Mouse (Mus musculus) midbrain, embryonic 14.5 days (tissue): ENCODE measurements at regions not wholly inside any gene's neighbourhood (a gene's known extent, or its start where the extent isn't known, plus 50 kb on each side); places are given as distances from the start of the nearest gene placed in this dataset.

Source experiments
- ATAC-seq: fragments of 200-750 bp; cut with Nextera tagmentation; 2 replicates; pipeline ENCODE4 v1.8.0; 2017; ENCODE audit warnings: moderate number of reproducible peaks, moderate library complexity; ENCODE audit not compliant: low FRiP score, low TSS enrichment
- DNase-seq: peaks from one replicate; pipeline ENCODE4 v3.0.0-alpha.2; 2015
- H3K27ac ChIP-seq: fragments of 300-500 bp; sonication (generic); replicated peaks from 2 replicates; pipeline ENCODE4 v1.5.1; 2014; ENCODE audit warnings: mild to moderate bottlenecking, low read depth, low read length, moderate library complexity
- H3K27me3 ChIP-seq: fragments of 300-500 bp; sonication (generic); 2 replicates; pipeline ENCODE4 v1.6.1; 2014; ENCODE audit warnings: low read length, control low read depth, mixed read lengths; ENCODE audit not compliant: control insufficient read depth, insufficient read depth
- H3K36me3 ChIP-seq: fragments of 300-500 bp; sonication (generic); 2 replicates; pipeline ENCODE4 v1.6.1; 2014; ENCODE audit warnings: low read length, control low read depth; ENCODE audit not compliant: control insufficient read depth, insufficient read depth
- H3K4me1 ChIP-seq: fragments of 300-500 bp; sonication (generic); 2 replicates; pipeline ENCODE4 v1.6.1; 2014; ENCODE audit warnings: mild to moderate bottlenecking, antibody characterized with exemption, low read length, control low read depth; ENCODE audit not compliant: control insufficient read depth, insufficient read depth
- H3K4me2 ChIP-seq: fragments of 300-500 bp; sonication (generic); 2 replicates; pipeline ENCODE4 v1.6.1; 2014; ENCODE audit warnings: mild to moderate bottlenecking, low read length, moderate library complexity
- H3K4me3 ChIP-seq: fragments of 300-500 bp; sonication (generic); replicated peaks from 2 replicates; pipeline ENCODE4 v1.5.1; 2014; ENCODE audit warnings: low read depth, low read length
- H3K9ac ChIP-seq: fragments of 300-500 bp; sonication (generic); replicated peaks from 2 replicates; pipeline ENCODE4 v1.6.1; 2014; ENCODE audit warnings: mild to moderate bottlenecking, low read length, moderate library complexity
- H3K9me3 ChIP-seq: fragments of 300-500 bp; sonication (generic); 2 replicates; pipeline ENCODE4 v1.6.1; 2016; ENCODE audit warnings: low read length, control low read depth, mixed read lengths; ENCODE audit not compliant: control insufficient read depth
- WGBS: fragments of 180-500 bp; shearing (Covaris S2); extraction: QIAGEN DNeasy Blood & Tissue Kit; methylation state at CpG from one replicate; pipeline ENCODE4 v1.1.7; 2014; 5-methylcytosine and 5-hydroxymethylcytosine counted together

DNA sequence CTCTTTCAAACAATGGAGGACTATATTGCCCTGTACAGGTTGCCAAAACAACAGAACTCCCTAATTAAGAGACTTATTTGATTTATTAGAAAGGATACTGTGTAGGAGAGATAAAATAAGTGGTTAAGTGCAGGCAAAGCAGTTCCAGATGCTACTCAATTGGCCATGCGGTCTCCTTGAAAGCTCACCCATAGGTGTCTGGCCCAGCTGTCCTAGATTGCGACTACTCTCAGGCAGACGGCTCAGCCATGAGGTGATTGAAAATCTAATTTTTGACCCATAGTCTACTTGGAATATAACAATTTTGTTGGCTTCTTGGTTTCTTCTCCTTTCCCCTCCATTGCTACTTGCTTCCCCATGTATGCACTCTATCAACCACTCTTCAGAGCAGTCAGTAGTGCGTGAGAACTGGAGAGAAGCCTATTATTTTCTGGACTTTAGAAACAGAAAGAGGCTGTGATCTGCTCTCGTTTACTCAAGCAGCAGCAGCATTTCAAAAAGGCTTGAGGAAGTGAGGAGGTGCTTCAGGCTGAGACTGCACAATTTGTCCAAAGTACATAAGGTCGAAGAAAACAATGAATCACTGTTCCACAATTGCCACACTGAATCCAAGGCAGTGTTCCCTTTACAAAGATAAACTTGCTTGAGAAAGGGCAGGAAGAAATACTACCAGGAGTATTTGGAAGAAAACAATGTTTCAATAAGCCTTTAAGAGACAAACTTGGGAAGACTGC lies 339.4 kb downstream of the Epha7 start:
- Histone ChIP-seq H3K36me3 (no peaks in the 10 kb centered on the region), H3K27ac (no peak overlapping the region)
- no peak for ATAC-seq

DNA sequence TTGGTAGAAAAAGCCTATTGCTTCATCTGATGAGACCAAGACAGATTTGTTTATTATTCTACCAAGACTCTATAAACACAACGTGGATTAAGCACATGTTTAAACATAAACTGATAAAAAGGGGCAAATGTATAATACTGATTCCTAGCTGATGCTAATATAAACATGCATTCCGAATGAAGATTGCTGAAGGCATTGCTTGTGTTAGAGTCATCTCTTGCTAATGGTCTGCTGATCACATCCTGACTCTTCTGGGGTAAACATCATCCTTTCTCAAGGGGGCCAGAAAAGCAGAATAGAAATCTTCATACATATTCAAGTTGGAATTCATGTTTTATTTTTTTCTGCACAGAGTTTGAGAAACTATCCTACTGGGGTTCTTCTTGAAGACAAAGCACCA lies 369.6 kb downstream of the Epha7 start:
- Histone ChIP-seq H3K4me1 (no peaks in the 10 kb centered on the region), H3K4me2 (no peak overlapping the region), H3K4me3 (no peak overlapping the region), H3K27ac (no peak overlapping the region), H3K9me3 (no peaks in the 10 kb centered on the region), H3K36me3 (no peaks in the 10 kb centered on the region), H3K27me3 (no peaks in the 10 kb centered on the region), H3K9ac (no peak overlapping the region)
- DNase-seq: no peak
- WGBS: 73% methylated on average over 2 of the region's 2 CpGs
- no peak for ATAC-seq

More for the DNA sequence above, 339.4 kb downstream of the Epha7 start:
- no peaks in the 10 kb centered on the region for H3K4me1 ChIP-seq
- no peaks in the 10 kb centered on the region for H3K9me3 ChIP-seq
- WGBS: 74% methylated on average over 6 of the region's 6 CpGs
- H3K9ac ChIP-seq: no peak overlapping the region
- no peak overlapping the region for H3K4me3 ChIP-seq
- H3K27me3 ChIP-seq: no peaks in the 10 kb centered on the region
- H3K4me2 ChIP-seq: no peak overlapping the region
- no peak for DNase-seq

DNA sequence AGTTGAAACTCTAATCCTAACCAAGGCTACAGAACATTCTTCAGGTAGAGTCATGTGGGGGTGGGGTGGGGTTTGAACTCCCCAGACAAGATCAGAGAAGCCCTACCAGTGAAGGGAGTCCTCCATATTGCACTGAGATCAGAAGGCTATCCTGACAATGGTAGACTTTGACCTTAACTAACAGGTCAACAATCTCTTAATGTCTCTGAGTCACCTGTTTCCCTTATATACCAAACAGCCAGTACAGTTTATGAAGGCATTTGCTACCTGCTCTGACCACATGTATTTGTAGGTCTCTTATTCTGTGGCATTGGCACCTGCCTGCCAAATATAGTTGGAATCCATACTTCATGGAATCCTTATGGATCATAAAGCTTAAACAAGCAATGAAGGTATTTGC lies 370.5 kb downstream of the Epha7 start:
- Histone ChIP-seq H3K4me3 (no peak overlapping the region), H3K4me1 (no peaks in the 10 kb centered on the region), H3K27ac (no peak overlapping the region), H3K36me3 (no peaks in the 10 kb centered on the region), H3K9me3 (no peaks in the 10 kb centered on the region), H3K4me2 (no peak overlapping the region), H3K27me3 (no peaks in the 10 kb centered on the region), H3K9ac (no peak overlapping the region)
- DNase-seq: no peak
- ATAC-seq: no peak

DNA sequence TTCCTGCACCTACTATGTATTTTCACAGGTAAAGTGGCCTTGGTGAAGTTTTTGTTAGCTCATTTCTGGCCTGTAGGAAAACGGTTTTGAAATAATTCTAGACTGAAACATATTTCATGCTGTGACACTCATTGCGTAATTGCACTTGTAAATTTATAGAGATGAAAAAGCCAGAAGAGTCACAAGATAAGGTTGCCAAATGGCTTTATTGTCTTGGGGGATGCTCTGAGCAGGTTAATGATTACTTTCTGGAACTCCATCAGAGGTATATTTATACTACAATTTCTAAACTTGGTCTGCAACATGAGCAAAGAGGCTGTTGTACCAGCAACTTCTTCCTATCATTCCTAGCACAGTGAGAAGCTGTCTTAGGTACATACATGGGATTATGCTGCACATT lies 370.9 kb downstream of the Epha7 start:
- Histone ChIP-seq H3K36me3 (no peaks in the 10 kb centered on the region), H3K9ac (no peak overlapping the region), H3K4me3 (no peak overlapping the region), H3K4me1 (no peaks in the 10 kb centered on the region), H3K27me3 (no peaks in the 10 kb centered on the region), H3K9me3 (no peaks in the 10 kb centered on the region), H3K4me2 (no peak overlapping the region), H3K27ac (no peak overlapping the region)
- no peak for ATAC-seq
- DNase-seq: no peak
- 92% methylated on average over 2 of the region's 2 CpGs for WGBS

- no peak overlapping the region for H3K4me3 ChIP-seq
- no peak overlapping the region for H3K4me2 ChIP-seq
- no peaks in the 10 kb centered on the region for H3K27me3 ChIP-seq
- H3K27ac ChIP-seq: no peak overlapping the region
- H3K36me3 ChIP-seq: no peaks in the 10 kb centered on the region
- DNase-seq (no peak), ATAC-seq (no peak)
- no peaks in the 10 kb centered on the region for H3K9me3 ChIP-seq
- H3K4me1 ChIP-seq: no peaks in the 10 kb centered on the region
- H3K9ac ChIP-seq: no peak overlapping the region
Measured at GRCm38 (mm10) chr4:29200976-29201375, 388.0 kb downstream of the Epha7 start.
